Mouse (Mus musculus): ENCODE measurements at regions not wholly inside any gene's neighbourhood (a gene's known extent, or its start where the extent isn't known, plus 50 kb on each side); places are given as distances from the start of the nearest gene placed in this dataset.
A peak's percentile ranks its signal among the peaks of the same experiment; 100 is the strongest.

GRCm38 (mm10) chr2:167778271-167778670 is 88.6 kb upstream of the Tmem189 start:
- H3K27ac ChIP-seq (ENCODE audit: insufficient read depth, low read length): no peak overlapping the region
- no peaks in the 10 kb centered on the region for H3K27me3 ChIP-seq (ENCODE audit: control insufficient read depth, insufficient read depth, low read length, poor library complexity, severe bottlenecking)
- H3K4me1 ChIP-seq (ENCODE audit: control insufficient read depth, insufficient read depth, low read length): peaks cover 4% of the 10 kb centered on the region
- no peaks in the 10 kb centered on the region for H3K9me3 ChIP-seq (replicated peaks; ENCODE audit: control insufficient read depth, insufficient read depth, low read length, poor library complexity, severe bottlenecking)
- H3K9ac ChIP-seq (ENCODE audit: low read depth, poor library complexity, severe bottlenecking): peak overlapping the region; percentile 72
- TF ChIP-seq CTCF (IDR thresholded peaks at IDR 0.05; ENCODE audit: low read depth, low read length) (no peak), EP300 (IDR thresholded peaks at IDR 0.05; ENCODE audit: insufficient read depth, low read depth, low read length) (no peak), POLR2A (IDR thresholded peaks at IDR 0.05; ENCODE audit: insufficient read depth, low read length) (no peak)
- peak overlapping the region; percentile 55 for H3K4me3 ChIP-seq (ENCODE audit: low read depth, low read length)
- H3K36me3 ChIP-seq (ENCODE audit: control insufficient read depth, insufficient read depth, low read length, poor library complexity, severe bottlenecking): no peaks in the 10 kb centered on the region

DNA sequence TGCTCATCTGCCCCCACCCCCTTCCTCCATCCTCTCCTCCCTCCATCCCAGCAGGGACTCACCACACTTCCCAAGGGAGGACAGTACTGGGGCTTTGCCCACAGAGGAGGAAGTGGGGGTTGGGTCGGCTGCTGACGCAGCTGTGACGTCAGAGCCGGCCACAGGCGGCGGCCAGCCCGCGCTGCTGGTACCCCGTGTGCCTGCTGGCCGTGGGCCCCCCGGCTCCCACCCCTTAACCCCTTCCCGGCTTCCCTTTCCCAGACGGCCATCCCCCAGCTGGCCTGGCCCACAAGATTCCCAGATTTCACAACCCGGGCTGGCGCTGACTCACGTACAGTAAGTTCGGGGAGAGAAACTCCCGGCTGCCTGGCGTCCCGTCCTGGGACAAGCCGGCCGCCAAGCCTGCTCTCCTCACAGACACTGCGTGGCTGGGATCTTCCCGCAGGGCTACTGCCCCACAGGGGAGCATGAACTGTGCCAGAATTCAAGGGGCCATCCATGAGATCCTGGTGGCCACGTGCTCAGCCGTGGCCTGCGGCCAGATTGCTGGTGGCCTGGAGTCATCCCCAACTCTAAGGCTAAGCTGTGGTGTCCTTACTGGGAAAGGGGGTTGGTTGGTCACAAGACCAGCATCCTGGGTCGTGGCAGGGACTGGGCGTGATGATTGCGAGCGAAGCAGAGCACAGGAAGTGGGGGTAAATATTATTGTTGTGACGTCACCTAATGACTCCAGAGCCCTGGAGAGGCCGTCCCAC is 87.9 kb upstream of the Tmem189 start:
- H3K27ac ChIP-seq (ENCODE audit: insufficient read depth, low read length): no peak overlapping the region
- H3K9me3 ChIP-seq (replicated peaks; ENCODE audit: control insufficient read depth, insufficient read depth, low read length, poor library complexity, severe bottlenecking): no peaks in the 10 kb centered on the region
- TF ChIP-seq EP300 (IDR thresholded peaks at IDR 0.05; ENCODE audit: insufficient read depth, low read depth, low read length) (no peak), POLR2A (IDR thresholded peaks at IDR 0.05; ENCODE audit: insufficient read depth, low read length) (no peak), CTCF (IDR thresholded peaks at IDR 0.05; ENCODE audit: low read depth, low read length) (no peak)
- H3K9ac ChIP-seq (ENCODE audit: low read depth, poor library complexity, severe bottlenecking): peak overlapping the region; percentile 72
- peaks cover 4% of the 10 kb centered on the region for H3K4me1 ChIP-seq (ENCODE audit: control insufficient read depth, insufficient read depth, low read length)
- H3K36me3 ChIP-seq (ENCODE audit: control insufficient read depth, insufficient read depth, low read length, poor library complexity, severe bottlenecking): no peaks in the 10 kb centered on the region
- no peaks in the 10 kb centered on the region for H3K27me3 ChIP-seq (ENCODE audit: control insufficient read depth, insufficient read depth, low read length, poor library complexity, severe bottlenecking)
- H3K4me3 ChIP-seq (ENCODE audit: low read depth, low read length): peak overlapping the region; percentile 55

- peak overlapping the region; percentile 55; the same call in 1 of the 2 replicates for H3K4me3 ChIP-seq (ENCODE audit: low read depth, low read length)
- no peaks in the 10 kb centered on the region for H3K9me3 ChIP-seq (replicated peaks; ENCODE audit: control insufficient read depth, insufficient read depth, low read length, poor library complexity, severe bottlenecking)
- no peaks in the 10 kb centered on the region for H3K36me3 ChIP-seq (ENCODE audit: control insufficient read depth, insufficient read depth, low read length, poor library complexity, severe bottlenecking)
- peak overlapping the region; percentile 72; the same call in 1 of the 2 replicates for H3K9ac ChIP-seq (ENCODE audit: low read depth, poor library complexity, severe bottlenecking)
- H3K27me3 ChIP-seq (ENCODE audit: control insufficient read depth, insufficient read depth, low read length, poor library complexity, severe bottlenecking): no peaks in the 10 kb centered on the region
- no peak for TF ChIP-seq EP300 (IDR thresholded peaks at IDR 0.05; ENCODE audit: insufficient read depth, low read depth, low read length)
- TF ChIP-seq CTCF (IDR thresholded peaks at IDR 0.05; ENCODE audit: low read depth, low read length): no peak
- no peak for TF ChIP-seq POLR2A (IDR thresholded peaks at IDR 0.05; ENCODE audit: insufficient read depth, low read length)
- no peak overlapping the region for H3K27ac ChIP-seq (ENCODE audit: insufficient read depth, low read length)
- H3K4me1 ChIP-seq (ENCODE audit: control insufficient read depth, insufficient read depth, low read length): peaks cover 4% of the 10 kb centered on the region
These were observed 86.9 kb upstream of the Tmem189 start for GRCm38 (mm10) chr2:167776251-167777168.

DNA sequence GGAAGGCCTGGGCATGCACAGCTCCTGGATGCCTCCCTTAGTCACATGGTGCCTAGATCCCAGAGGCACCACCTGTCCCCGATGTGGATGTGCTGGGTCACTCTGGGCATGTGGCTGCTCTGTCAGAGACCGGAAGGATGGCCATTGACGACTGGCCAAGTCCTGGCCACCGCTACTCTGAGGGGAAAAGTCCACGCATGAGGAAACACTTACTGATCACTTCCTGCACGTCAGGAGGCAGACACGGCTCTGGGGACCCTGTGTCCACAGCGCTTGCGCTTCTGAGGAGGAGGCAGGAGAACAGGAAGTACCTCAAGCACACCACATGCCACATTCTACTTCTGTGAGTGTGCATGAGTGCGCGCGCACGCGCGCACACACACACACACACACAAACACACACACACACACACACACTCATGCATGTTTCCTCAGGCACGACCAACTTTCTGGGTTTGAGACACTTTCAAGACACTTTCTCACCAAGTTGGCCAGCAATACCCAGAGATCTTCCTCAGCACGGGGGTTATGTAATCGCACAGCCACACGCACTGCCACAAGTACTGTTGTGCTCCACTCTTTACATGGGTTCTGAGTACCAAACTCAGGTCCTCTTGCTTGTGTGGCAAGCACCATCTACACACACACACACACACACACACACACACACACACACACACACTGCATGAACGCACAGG is 85.7 kb upstream of the Tmem189 start:
- TF ChIP-seq CTCF (IDR thresholded peaks at IDR 0.05; ENCODE audit: low read depth, low read length) (no peak), POLR2A (IDR thresholded peaks at IDR 0.05; ENCODE audit: insufficient read depth, low read length) (no peak), EP300 (IDR thresholded peaks at IDR 0.05; ENCODE audit: insufficient read depth, low read depth, low read length) (no peak)
- Histone ChIP-seq H3K4me3 (ENCODE audit: low read depth, low read length) (peak overlapping the region; percentile 29), H3K36me3 (ENCODE audit: control insufficient read depth, insufficient read depth, low read length, poor library complexity, severe bottlenecking) (no peaks in the 10 kb centered on the region), H3K27ac (ENCODE audit: insufficient read depth, low read length) (no peak overlapping the region), H3K27me3 (ENCODE audit: control insufficient read depth, insufficient read depth, low read length, poor library complexity, severe bottlenecking) (no peaks in the 10 kb centered on the region), H3K9ac (ENCODE audit: low read depth, poor library complexity, severe bottlenecking) (no peak overlapping the region), H3K9me3 (replicated peaks; ENCODE audit: control insufficient read depth, insufficient read depth, low read length, poor library complexity, severe bottlenecking) (no peaks in the 10 kb centered on the region), H3K4me1 (ENCODE audit: control insufficient read depth, insufficient read depth, low read length) (peaks cover 4% of the 10 kb centered on the region)

DNA sequence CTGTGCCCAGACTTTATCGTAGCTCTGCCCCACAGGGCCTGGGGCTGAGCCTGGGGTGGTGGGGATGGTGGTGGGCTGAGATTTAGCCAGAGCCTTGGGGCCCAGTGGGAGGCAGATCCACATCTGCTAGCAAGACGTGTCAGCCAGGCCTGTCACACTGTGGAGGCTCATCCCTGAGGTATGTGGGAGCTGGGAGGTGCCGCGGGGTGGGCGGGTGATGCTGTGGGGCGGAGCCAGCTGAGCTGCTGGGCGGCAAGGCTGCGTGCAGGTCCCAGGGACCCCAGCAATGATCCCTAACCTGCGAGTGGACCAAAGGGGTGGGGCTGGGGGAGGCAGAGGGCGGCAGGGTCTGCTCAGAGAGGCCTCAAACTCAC is 85.2 kb upstream of the Tmem189 start:
- no peak overlapping the region for H3K27ac ChIP-seq (ENCODE audit: insufficient read depth, low read length)
- H3K36me3 ChIP-seq (ENCODE audit: control insufficient read depth, insufficient read depth, low read length, poor library complexity, severe bottlenecking): no peaks in the 10 kb centered on the region
- H3K9ac ChIP-seq (ENCODE audit: low read depth, poor library complexity, severe bottlenecking): no peak overlapping the region

More for the DNA sequence above, 85.2 kb upstream of the Tmem189 start:
- Histone ChIP-seq H3K4me3 (ENCODE audit: low read depth, low read length) (no peak overlapping the region), H3K9me3 (replicated peaks; ENCODE audit: control insufficient read depth, insufficient read depth, low read length, poor library complexity, severe bottlenecking) (no peaks in the 10 kb centered on the region), H3K27me3 (ENCODE audit: control insufficient read depth, insufficient read depth, low read length, poor library complexity, severe bottlenecking) (no peaks in the 10 kb centered on the region), H3K4me1 (ENCODE audit: control insufficient read depth, insufficient read depth, low read length) (peaks cover 4% of the 10 kb centered on the region)
- TF ChIP-seq POLR2A (IDR thresholded peaks at IDR 0.05; ENCODE audit: insufficient read depth, low read length): peak; percentile 11
- no peak for TF ChIP-seq EP300 (IDR thresholded peaks at IDR 0.05; ENCODE audit: insufficient read depth, low read depth, low read length)
